13 mouse cellular contexts compared by ENCODE assay signal in genomic region chr5:72210812-72211139, GRCm38 (mm10). TPM values are rescaled to one million over a fixed set of nuclear protein-coding genes. Genes with fewer than 3 reads are reported as not detected.
DNase-seq lines count a peak whose midpoint lies in the region; ATAC-seq and TF ChIP-seq lines count a peak whose summit lies in the region.
"Had no signal": no experiment of that assay in that cellular context is flagged by ENCODE, and none has a peak within 500 bp of the region (broad histone marks: within the 10 kb centered on the region; RNA-seq: fewer than 3 reads in every experiment).

No protein-coding gene starts in this region.

- H3K27me3 ChIP-seq in cerebellum, adult 2 months (ENCODE audit: control insufficient read depth, insufficient read depth, low read length), result no peaks in the 10 kb centered on the region; the same call in 1 of the 2 replicates
- no peaks in the 10 kb centered on the region for H3K27me3 ChIP-seq in kidney, embryonic 14.5 days (ENCODE audit: control insufficient read depth, insufficient read depth, low read length)
- H3K27me3 ChIP-seq: forebrain, embryonic 12.5 days; liver, embryonic 13.5 days had no signal

- no peaks in the 10 kb centered on the region for H3K9me3 ChIP-seq in kidney, embryonic 14.5 days (ENCODE audit: control insufficient read depth, low read length)
- H3K9me3 ChIP-seq: forebrain, embryonic 12.5 days; liver, embryonic 13.5 days had no signal

- H3K9ac ChIP-seq in kidney, embryonic 14.5 days (ENCODE audit: low read depth, low read length), result no peak overlapping the region
- H3K9ac ChIP-seq: forebrain, embryonic 12.5 days; liver, embryonic 13.5 days had no signal

- no peak overlapping the region for H3K27ac ChIP-seq in cerebellum, adult 2 months (ENCODE audit: insufficient read depth, low read length)
- H3K27ac ChIP-seq in kidney, embryonic 14.5 days (ENCODE audit: low read depth, low read length), result no peak overlapping the region
- H3K27ac ChIP-seq: forebrain, embryonic 12.5 days; liver, embryonic 13.5 days had no signal

- H3K36me3 ChIP-seq in kidney, embryonic 14.5 days (ENCODE audit: control insufficient read depth, insufficient read depth, low read length), result no peaks in the 10 kb centered on the region
- H3K36me3 ChIP-seq: forebrain, embryonic 12.5 days; liver, embryonic 13.5 days had no signal

- ATAC-seq in kidney, embryonic 14.5 days (ENCODE audit: low FRiP score, low TSS enrichment), result no peak; the same call in 1 of the 2 replicates
- no peak for ATAC-seq in frontal cortex, adult (ENCODE audit: low TSS enrichment)

- TF ChIP-seq CTCF in cerebellum, adult 2 months (IDR thresholded peaks at IDR 0.05; ENCODE audit: borderline replicate concordance, insufficient read depth, low read depth, low read length), result no peak

- DNase-seq in cerebellum, adult 2 months, result peak; percentile 18 to 54
- no peak for DNase-seq in cerebellum, adult 9-11 months
- peak; percentile 86 for DNase-seq in kidney, adult 11 months
- DNase-seq in kidney, postnatal 25 days, result peak; percentile 51 to 85
- DNase-seq in embryo, embryonic 11 days, result no peak
- DNase-seq in MN1 (ENCODE audit: low spot score), result no peak
- DNase-seq: gastrocnemius, postnatal 10 days; liver, embryonic 13.5 days; lung, postnatal 14 days; thymus, adult 18-20 months had no signal

- WGBS in cerebellum, adult 2 months, result 7% methylated on average over 5 of the region's 5 CpGs
- WGBS in kidney, embryonic 14.5 days, result 68% methylated on average over 5 of the region's 5 CpGs

- no peak overlapping the region for H3K4me2 ChIP-seq in kidney, embryonic 14.5 days (replicated peaks; ENCODE audit: low read depth, low read length)
- H3K4me2 ChIP-seq: forebrain, embryonic 12.5 days; liver, embryonic 13.5 days had no signal

- no peak overlapping the region for H3K4me3 ChIP-seq in cerebellum, adult 2 months (replicated peaks; ENCODE audit: insufficient read depth, low read depth, low read length)
- no peak overlapping the region for H3K4me3 ChIP-seq in kidney, embryonic 14.5 days (ENCODE audit: low read length)
- H3K4me3 ChIP-seq: forebrain, embryonic 12.5 days; liver, embryonic 13.5 days had no signal

- no peak for TF ChIP-seq POLR2A in cerebellum, adult 2 months (IDR thresholded peaks at IDR 0.05; ENCODE audit: borderline replicate concordance, insufficient read depth, low read length)

- H3K4me1 ChIP-seq in cerebellum, adult 2 months (ENCODE audit: control insufficient read depth, insufficient read depth, low read length), result no peaks in the 10 kb centered on the region
- no peaks in the 10 kb centered on the region for H3K4me1 ChIP-seq in kidney, embryonic 14.5 days (ENCODE audit: control insufficient read depth, insufficient read depth, low read length)
- H3K4me1 ChIP-seq: forebrain, embryonic 12.5 days had no signal

RNA-seq across cellular contexts. Expression of gene Commd8, which starts 42.8 kb away (rescaled TPM):
- polyA plus RNA-seq in cerebellum, adult 2 months (2012; rRNA removed), result 58.7 and 62.1 TPM in 2 replicates
- polyA plus RNA-seq in kidney, embryonic 14.5 days (2014; fragmentation: Nextera tagmentation; extraction: Ambion mirVana), result 155 and 177 TPM in 2 replicates

Comparison
In these comparisons a context has a peak if more than half of its experiments do, and no peak if none do; other contexts are left out.
1. DNase-seq: peak in cerebellum, adult 2 months (2 of 2), kidney, adult 11 months (single experiment) and kidney, postnatal 25 days (2 of 2); none in cerebellum, adult 9-11 months (single experiment), embryo, embryonic 11 days (single experiment) and MN1 (single experiment).